Mouse (Mus musculus): ENCODE measurements at regions not wholly inside any gene's neighbourhood (a gene's known extent, or its start where the extent isn't known, plus 50 kb on each side); places are given as distances from the start of the nearest gene placed in this dataset.
"Not testable (repeated sequence)": the region's sequence is repeated elsewhere in the genome, so short reads cannot be mapped to it uniquely, and the experiment has no call there.

DNA sequence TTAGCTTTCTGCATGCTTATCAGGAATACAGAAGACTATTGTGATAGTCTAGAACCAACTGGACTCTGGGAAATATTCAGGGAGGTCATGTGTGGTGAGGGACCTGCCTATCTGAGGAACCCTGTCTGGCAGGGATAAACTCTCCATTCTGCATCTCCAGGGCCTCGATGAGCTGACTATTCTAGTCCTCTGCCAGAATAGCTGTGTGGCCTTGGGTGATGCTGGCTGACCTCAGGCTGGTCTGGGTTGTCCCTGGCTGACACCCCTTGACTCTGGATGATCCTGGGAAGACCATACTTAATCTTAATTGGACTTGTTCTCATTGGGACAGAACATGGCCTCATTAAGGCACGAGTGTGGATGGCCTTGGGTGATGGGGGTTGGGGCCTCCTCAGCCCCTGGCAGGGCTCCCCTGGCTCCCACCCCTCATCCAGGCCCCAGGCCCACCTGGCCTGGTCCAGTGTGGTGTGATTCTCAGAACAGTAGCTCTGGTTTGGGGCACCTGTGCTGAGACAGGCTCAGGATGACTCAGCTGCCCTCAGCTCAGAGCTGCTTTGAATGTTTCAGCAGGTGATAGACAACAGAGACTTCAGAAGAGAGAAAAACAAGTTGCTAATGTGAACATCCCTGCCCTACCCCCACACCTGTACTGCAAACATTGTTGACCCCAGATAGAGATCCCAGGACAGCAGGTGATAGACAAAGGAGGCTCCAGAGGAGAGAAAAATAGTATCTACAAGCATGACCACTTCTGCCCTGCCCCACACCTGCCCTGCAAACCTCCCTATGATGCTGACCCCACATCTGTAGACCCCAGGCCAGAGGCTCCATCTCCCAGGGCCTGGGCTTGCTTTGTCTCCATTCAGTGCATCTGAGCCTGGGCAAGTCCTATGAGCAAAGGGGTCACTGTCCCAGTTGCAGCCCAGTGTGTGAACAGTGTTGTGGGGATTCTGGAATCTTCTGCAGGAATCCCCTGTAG lies 68.0 kb downstream of the Tmem121 start:
- not testable (repeated sequence) for TF ChIP-seq CTCF, EP300 (IDR thresholded peaks at IDR 0.05; ENCODE audit: low read depth)

Measured in liver, postnatal 0 days (tissue).